Mouse (Mus musculus) intestine, postnatal 0 days (tissue): ENCODE measurements around the gene Med12l. TPM values are rescaled to one million over a fixed set of nuclear protein-coding genes. Genes with fewer than 3 reads are reported as not detected.
A peak's percentile ranks its signal among the peaks of the same experiment; 100 is the strongest.

ENCODE experiments used
- ATAC-seq: fragments of 200-750 bp; cut with Nextera tagmentation; 2 replicates; pipeline ENCODE4 v1.8.0; 2017; ENCODE audit warnings: mild to moderate bottlenecking, moderate TSS enrichment, moderate library complexity
- H3K27ac ChIP-seq: fragments of 300-500 bp; sonication (generic); 2 replicates; pipeline ENCODE4 v1.5.1; 2014; ENCODE audit warnings: mild to moderate bottlenecking, low read depth, low read length, moderate library complexity
- H3K27me3 ChIP-seq: fragments of 300-500 bp; sonication (generic); replicated peaks from 2 replicates; pipeline ENCODE4 v1.6.1; 2014; ENCODE audit warnings: low read length, mixed read lengths; ENCODE audit not compliant: control insufficient read depth, insufficient read depth
- H3K36me3 ChIP-seq: fragments of 300-500 bp; sonication (generic); 2 replicates; pipeline ENCODE4 v1.6.1; 2014; ENCODE audit warnings: mild to moderate bottlenecking, moderate library complexity; ENCODE audit not compliant: control insufficient read depth, insufficient read depth
- H3K4me1 ChIP-seq: fragments of 300-500 bp; sonication (generic); replicated peaks from 2 replicates; pipeline ENCODE4 v1.6.1; 2014; ENCODE audit warnings: antibody characterized with exemption, low read length, mixed read lengths; ENCODE audit not compliant: control insufficient read depth, insufficient read depth
- H3K4me2 ChIP-seq: fragments of 300-500 bp; sonication (generic); replicated peaks from 2 replicates; pipeline ENCODE4 v1.6.1; 2014; ENCODE audit warnings: low read depth, mild to moderate bottlenecking, moderate library complexity
- H3K4me3 ChIP-seq: fragments of 300-500 bp; sonication (generic); 2 replicates; pipeline ENCODE4 v1.5.1; 2014; ENCODE audit warnings: low read depth, low read length
- H3K9ac ChIP-seq: fragments of 300-500 bp; sonication (generic); 2 replicates; pipeline ENCODE4 v1.6.1; 2014; ENCODE audit warnings: mild to moderate bottlenecking, low read depth, low read length
- H3K9me3 ChIP-seq: fragments of 300-500 bp; sonication (generic); 2 replicates; pipeline ENCODE4 v1.6.1; 2016; ENCODE audit warnings: mixed run types; ENCODE audit not compliant: control insufficient read depth
- CTCF ChIP-seq: sonication (generic); IDR thresholded peaks from 2 replicates; pipeline ENCODE4 v1.5.1; 2016; ENCODE audit warnings: low read depth, mild to moderate bottlenecking, control low read depth, antibody characterized with exemption, moderate library complexity
- WGBS: fragments of 180-500 bp; shearing (Covaris S2); extraction: QIAGEN DNeasy Blood & Tissue Kit; methylation state at CpG from one replicate; pipeline ENCODE4 v1.1.7; 2014; 5-methylcytosine and 5-hydroxymethylcytosine counted together
- polyA plus RNA-seq: library from polyadenylated mRNA; unstranded; fragments of >200 nt; fragmentation: Nextera tagmentation; extraction: Ambion mirVana; gene quantifications from 2 replicates; pipeline ENCODE4 v1.2.1, GENCODE M21; 2015

Med12l gene
- polyA plus RNA-seq, 1 experiment from 2014 or later: 0.42 TPM

DNA sequence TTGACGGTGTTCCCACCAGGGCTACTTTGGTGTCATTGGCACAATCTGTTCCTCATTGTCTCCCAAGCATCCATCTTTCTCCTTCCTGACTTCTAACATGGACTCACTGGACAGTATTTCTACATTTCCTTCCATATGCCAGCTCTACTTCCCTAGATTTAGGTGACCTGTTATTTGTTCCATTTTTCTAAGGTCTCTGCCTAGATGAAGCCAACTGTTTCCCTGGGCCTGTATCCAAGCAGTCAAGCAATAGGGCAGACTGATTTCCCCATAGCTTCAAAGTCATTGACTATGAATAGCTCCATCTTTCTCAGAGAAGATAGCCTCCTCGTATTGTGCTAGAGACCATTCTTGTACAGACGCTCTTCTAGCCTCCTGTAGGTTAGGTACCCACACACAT, 12.0 kb upstream of the Med12l start:
- 87% methylated on average over 3 of the region's 3 CpGs for WGBS
- no peak for TF ChIP-seq CTCF

DNA sequence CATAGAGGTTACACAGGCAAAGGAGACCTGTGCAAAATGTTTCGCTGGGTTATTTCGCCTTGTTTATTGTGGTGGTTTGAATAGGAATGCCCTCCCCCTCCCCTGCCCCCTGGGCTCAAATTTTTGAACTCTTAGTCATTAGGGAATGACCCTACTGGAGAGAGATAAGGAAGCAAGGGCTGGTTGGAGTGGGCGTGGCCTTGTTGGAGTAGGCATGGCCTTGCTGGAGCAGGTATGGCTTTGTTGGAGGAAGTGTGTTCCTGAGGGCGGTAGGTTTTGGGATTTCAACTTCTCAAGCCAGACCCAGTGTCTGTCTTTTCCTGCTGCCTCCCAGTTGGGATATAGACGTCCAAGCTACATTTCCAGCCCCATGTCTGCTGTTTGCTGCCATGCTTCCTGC, 1.9 kb upstream of the Med12l start:
- 87% methylated on average over 5 of the region's 5 CpGs for WGBS
- H3K27me3 ChIP-seq: peaks cover 43% of the 10 kb centered on the region
- no peaks in the 10 kb centered on the region; the same call in 1 of the 2 replicates for H3K4me1 ChIP-seq
- no peak overlapping the region for H3K4me3 ChIP-seq
- no peak overlapping the region for H3K4me2 ChIP-seq
- H3K36me3 ChIP-seq: no peaks in the 10 kb centered on the region
- no peak overlapping the region for H3K27ac ChIP-seq
- H3K9ac ChIP-seq: no peak overlapping the region
- no peak for TF ChIP-seq CTCF
- H3K9me3 ChIP-seq: no peaks in the 10 kb centered on the region
- no peak for ATAC-seq

More for the DNA sequence above, 12.0 kb upstream of the Med12l start:
- no peak overlapping the region for H3K27ac ChIP-seq
- no peak overlapping the region for H3K4me2 ChIP-seq
- ATAC-seq: no peak
- no peaks in the 10 kb centered on the region for H3K9me3 ChIP-seq
- no peak overlapping the region for H3K4me3 ChIP-seq
- no peaks in the 10 kb centered on the region for H3K36me3 ChIP-seq
- H3K4me1 ChIP-seq: no peaks in the 10 kb centered on the region
- no peak overlapping the region for H3K9ac ChIP-seq
- H3K27me3 ChIP-seq: no peaks in the 10 kb centered on the region

DNA sequence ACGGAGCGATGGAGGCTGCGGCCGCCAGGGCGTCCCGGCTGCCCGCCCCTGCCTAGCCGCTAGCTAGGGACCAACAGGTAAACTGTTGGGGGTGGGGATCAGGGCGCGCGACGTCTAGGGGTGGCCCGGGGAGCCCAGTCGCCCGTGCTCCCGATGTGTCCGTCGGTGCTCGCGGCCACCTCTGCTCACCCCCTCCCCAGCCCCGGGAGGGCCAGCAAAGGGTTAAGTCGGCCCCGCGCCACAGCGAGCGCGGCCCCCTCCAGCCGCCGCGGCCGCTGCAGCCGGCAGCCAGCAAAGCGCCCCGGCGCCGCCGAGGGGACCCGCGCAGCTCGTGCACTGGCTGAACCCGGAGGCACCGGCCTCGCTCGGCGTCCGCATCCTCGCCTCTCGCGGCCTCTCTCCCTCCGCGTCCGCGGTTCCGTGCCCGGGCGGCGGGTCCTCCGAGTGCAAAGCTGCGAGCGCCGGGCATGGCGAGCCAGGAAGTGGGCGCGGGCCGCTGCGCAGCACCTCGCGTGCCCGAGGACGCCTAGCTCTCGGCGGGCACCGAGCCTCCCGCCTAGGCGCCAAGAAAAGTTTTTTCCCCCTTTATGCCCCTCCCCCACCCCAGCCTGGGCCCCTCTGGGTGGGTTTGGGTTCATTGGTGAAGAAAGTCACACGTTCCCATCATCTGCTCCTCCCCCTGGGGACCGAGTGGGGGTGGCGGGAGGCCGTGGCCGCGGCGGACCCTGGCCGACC, 538 bp downstream of the Med12l start:
- WGBS: under 1% methylated on average over 64 of the region's 83 CpGs
- H3K27ac ChIP-seq: peak overlapping the region; percentile 70
- peak overlapping the region; percentile 98 for H3K4me2 ChIP-seq
- no peaks in the 10 kb centered on the region for H3K36me3 ChIP-seq
- peak overlapping the region; percentile 71 for H3K4me3 ChIP-seq
- no peaks in the 10 kb centered on the region; the same call in 1 of the 2 replicates for H3K4me1 ChIP-seq
- peak overlapping the region; percentile 48 for H3K9ac ChIP-seq
- no peak for TF ChIP-seq CTCF
- no peaks in the 10 kb centered on the region for H3K9me3 ChIP-seq
- H3K27me3 ChIP-seq: peaks cover 43% of the 10 kb centered on the region
- peak; percentile 45 for ATAC-seq

DNA sequence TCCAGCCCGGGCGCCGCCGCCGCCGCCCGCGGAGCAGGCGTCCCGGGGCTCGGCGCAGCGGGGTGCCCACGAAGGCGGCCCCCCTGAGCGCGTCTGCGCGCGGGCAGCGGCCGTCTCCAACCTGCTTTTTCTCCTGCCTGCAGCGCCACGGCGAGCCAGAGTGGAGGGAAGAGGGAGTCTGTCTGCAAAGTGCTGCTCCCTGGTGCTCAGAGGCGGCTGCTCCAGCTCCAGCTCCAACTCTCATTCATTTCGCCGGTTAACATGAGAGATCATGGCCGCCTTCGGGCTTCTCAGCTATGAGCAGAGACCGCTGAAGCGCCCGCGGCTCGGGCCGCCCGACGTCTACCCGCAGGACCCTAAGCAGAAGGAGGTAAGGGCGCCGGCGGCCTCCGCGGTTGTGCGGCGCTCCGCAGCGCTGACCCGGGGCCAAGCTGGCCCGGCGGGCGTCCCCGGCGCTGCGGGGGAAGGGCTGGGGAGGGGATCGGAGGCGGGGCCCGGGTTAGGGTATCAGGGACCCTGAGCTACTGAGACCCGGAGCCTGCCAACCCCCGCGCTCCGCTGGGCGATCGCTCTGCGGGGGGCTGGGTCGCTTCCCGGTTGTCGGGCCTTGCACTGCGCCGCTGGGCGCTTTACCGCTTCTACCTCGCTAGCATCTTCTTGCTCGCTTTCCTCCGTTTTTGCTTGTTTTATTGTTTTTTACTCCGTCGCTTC, 1.3 kb downstream of the Med12l start:
- Histone ChIP-seq H3K27ac (peak overlapping the region; percentile 70; the same call in 1 of the 2 replicates), H3K36me3 (no peaks in the 10 kb centered on the region), H3K27me3 (peaks cover 43% of the 10 kb centered on the region), H3K4me3 (peak overlapping the region; percentile 71), H3K4me2 (peak overlapping the region; percentile 98), H3K9ac (peak overlapping the region; percentile 48), H3K9me3 (no peaks in the 10 kb centered on the region), H3K4me1 (no peaks in the 10 kb centered on the region; the same call in 1 of the 2 replicates)
- under 1% methylated on average over 75 of the region's 77 CpGs for WGBS
- TF ChIP-seq CTCF: peak; percentile 72
- ATAC-seq: peak; percentile 74

DNA sequence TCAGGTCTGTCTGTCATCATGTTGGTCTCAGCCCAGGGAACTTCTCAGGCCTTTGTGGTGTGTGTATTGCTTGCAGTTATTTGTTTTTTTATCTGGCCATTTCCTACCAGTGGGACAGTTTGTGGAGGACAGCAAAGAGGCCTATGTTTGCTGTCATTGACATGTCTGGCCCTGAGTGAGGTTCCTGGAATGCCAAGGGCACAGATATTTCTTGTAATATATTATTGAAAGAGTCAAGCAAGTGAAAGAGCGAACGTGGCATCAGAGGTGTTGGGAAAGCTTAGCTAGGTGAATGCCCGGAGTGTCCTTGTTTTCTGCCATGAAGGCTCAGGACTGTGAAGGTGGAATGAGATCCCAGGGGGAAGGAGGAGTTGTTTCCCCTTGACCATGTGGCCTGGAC, 4.7 kb downstream of the Med12l start:
- no peak for ATAC-seq
- H3K4me3 ChIP-seq: no peak overlapping the region
- no peak overlapping the region for H3K27ac ChIP-seq
- H3K4me1 ChIP-seq: no peaks in the 10 kb centered on the region; the same call in 1 of the 2 replicates
- H3K9me3 ChIP-seq: no peaks in the 10 kb centered on the region
- H3K36me3 ChIP-seq: no peaks in the 10 kb centered on the region
- 87% methylated on average over 3 of the region's 3 CpGs for WGBS
- no peak overlapping the region for H3K4me2 ChIP-seq
- no peak overlapping the region for H3K9ac ChIP-seq
- TF ChIP-seq CTCF: no peak
- H3K27me3 ChIP-seq: peaks cover 32% of the 10 kb centered on the region

DNA sequence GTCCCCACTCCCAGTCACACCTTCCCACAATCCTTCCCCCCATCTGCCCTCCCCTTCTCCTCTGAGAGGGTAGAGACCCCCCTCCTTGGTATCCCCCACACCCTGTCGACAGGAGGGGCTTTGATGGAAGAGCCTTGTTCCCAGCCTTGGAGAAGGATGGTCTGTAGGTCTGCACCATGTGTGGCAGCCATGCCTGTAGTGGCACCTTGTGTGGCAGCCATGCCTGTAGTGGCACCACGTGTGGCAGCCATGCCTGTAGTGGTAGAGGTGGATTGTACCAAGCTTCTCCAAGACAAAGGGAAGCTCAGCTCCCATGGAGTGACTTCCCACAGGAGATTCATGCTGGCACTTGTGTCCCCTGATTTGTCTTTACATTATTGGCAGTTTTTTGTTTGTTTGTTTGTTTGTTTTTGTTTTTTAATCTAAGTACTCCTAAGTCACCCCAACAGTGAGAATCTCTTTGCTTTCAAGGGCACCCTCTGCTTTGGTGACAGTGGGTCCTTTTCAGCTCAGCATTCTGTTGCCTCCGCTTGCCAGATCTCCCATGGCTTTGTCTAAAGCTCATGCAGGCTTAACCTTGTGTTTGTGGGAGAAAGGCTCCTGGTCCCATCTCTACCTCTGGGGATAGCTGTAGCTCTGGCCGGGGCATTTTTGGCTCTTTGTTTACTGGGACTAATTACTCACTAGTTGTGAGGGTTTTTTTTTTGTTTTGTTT, 10.2 kb downstream of the Med12l start:
- no peak overlapping the region for H3K27ac ChIP-seq
- H3K4me2 ChIP-seq: no peak overlapping the region
- no peaks in the 10 kb centered on the region for H3K27me3 ChIP-seq
- TF ChIP-seq CTCF: no peak
- H3K9me3 ChIP-seq: no peaks in the 10 kb centered on the region
- H3K4me1 ChIP-seq: no peaks in the 10 kb centered on the region
- no peaks in the 10 kb centered on the region for H3K36me3 ChIP-seq
- H3K9ac ChIP-seq: no peak overlapping the region
- H3K4me3 ChIP-seq: no peak overlapping the region
- 80% methylated on average over 4 of the region's 4 CpGs for WGBS
- ATAC-seq: no peak
